Mouse (Mus musculus): ENCODE results near the gene Prr5. TPM values are rescaled to one million over a fixed set of nuclear protein-coding genes. Genes with fewer than 3 reads are reported as not detected.
A peak's percentile ranks its signal among the peaks of the same experiment; 100 is the strongest.

Gene Prr5
- polyA plus RNA-seq, 1 experiment from 2014 or later, result 12.1 TPM

GRCm38 (mm10) chr15:84662952-84663684 is 6.3 kb upstream of the Prr5 start:
- peak; percentile 88 for DNase-seq (ENCODE audit: low spot score)
- H3K4me2 ChIP-seq (replicated peaks; ENCODE audit: low read depth, low read length), result peak overlapping the region; percentile 80
- peaks cover 7% of the 10 kb centered on the region for H3K27me3 ChIP-seq (ENCODE audit: control insufficient read depth, insufficient read depth, low read length)
- no peaks in the 10 kb centered on the region for H3K9me3 ChIP-seq (ENCODE audit: control insufficient read depth, low read length)
- H3K4me1 ChIP-seq (replicated peaks; ENCODE audit: control insufficient read depth, insufficient read depth, low read length), result no peaks in the 10 kb centered on the region
- peak overlapping the region; percentile 44 for H3K9ac ChIP-seq (ENCODE audit: low read depth, low read length)
- peak; percentile 87 for ATAC-seq (ENCODE audit: low FRiP score)
- H3K36me3 ChIP-seq (ENCODE audit: control insufficient read depth, insufficient read depth, low read length), result no peaks in the 10 kb centered on the region
- under 1% methylated on average over 50 of the region's 56 CpGs for WGBS
- H3K27ac ChIP-seq (ENCODE audit: low read depth, low read length), result no peak overlapping the region
- peak overlapping the region; percentile 47 for H3K4me3 ChIP-seq (ENCODE audit: low read depth, low read length)

DNA sequence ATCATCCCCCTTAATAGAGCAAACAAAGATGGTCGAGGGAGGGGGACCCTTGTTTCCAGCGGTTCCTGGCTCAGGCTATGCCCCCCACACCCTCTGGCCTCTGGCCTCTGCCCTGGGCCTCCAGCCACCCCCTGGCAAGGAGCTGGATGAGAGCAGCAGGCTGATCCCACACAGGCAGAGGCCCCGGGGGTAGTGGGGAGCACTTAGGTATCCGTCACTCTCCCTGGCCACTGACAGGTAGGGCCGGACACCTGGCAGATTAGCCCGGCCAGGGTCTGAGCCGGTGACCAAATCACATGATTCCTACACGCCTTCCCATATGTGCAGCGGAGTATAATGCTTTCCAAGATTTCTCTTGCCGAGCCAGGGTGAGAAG is 5.7 kb upstream of the Prr5 start:
- Histone ChIP-seq H3K36me3 (ENCODE audit: control insufficient read depth, insufficient read depth, low read length) (no peaks in the 10 kb centered on the region), H3K9me3 (ENCODE audit: control insufficient read depth, low read length) (no peaks in the 10 kb centered on the region), H3K4me1 (replicated peaks; ENCODE audit: control insufficient read depth, insufficient read depth, low read length) (no peaks in the 10 kb centered on the region), H3K27ac (ENCODE audit: low read depth, low read length) (no peak overlapping the region), H3K4me3 (ENCODE audit: low read depth, low read length) (peak overlapping the region; percentile 47), H3K27me3 (ENCODE audit: control insufficient read depth, insufficient read depth, low read length) (peaks cover 7% of the 10 kb centered on the region), H3K9ac (ENCODE audit: low read depth, low read length) (peak overlapping the region; percentile 44; the same call in 1 of the 2 replicates), H3K4me2 (replicated peaks; ENCODE audit: low read depth, low read length) (peak overlapping the region; percentile 80)
- no peak for DNase-seq (ENCODE audit: low spot score)
- peak; percentile 34 for ATAC-seq (ENCODE audit: low FRiP score)
- WGBS, result 40% methylated on average over 10 of the region's 10 CpGs

DNA sequence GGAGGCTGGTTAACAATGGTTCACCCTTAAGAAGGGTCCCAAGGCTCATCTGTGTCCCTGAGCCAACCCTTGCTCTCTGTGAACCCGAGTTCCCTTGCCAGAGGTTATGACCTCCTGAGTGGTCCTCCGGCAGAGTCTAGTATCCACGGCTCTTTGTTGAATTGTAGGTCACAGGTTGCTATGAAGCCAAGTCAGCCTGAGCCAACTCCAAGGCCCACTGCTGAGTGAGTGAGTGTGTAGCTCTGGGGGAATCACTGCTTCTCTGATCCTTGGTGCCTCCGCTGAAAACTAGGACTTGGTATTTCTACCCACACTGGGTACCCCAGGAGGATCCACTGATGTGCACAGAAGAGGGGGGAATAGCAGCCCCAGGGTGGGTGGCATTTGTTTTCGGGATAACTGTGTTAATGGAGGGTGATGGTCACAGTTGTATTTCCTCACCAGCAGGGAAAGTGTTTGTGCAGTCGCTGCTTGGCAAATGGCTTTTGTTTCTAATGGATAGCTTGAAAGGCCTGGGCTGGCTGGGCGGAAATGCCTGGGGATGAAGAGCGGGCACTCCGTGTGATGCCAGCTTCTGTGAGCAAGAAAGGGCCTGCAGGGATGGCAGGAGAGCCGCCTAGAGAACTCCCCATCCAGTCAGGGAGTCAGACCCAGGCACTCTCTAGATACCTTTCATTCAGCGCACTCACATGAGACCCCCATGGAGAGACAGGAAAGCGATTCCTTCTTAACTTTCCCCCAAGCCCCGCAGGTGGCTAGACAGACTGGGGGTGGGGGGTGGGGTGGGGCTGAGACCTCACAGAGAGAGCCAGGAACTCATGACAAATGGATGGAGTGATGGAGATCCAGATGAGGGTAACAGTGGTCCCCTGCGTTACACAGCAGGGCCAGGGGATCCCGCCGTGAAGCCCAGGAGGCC is 4.6 kb upstream of the Prr5 start:
- Histone ChIP-seq H3K27ac (ENCODE audit: low read depth, low read length) (no peak overlapping the region), H3K9ac (ENCODE audit: low read depth, low read length) (no peak overlapping the region; the same call in 1 of the 2 replicates), H3K9me3 (ENCODE audit: control insufficient read depth, low read length) (no peaks in the 10 kb centered on the region), H3K4me3 (ENCODE audit: low read depth, low read length) (no peak overlapping the region), H3K4me2 (replicated peaks; ENCODE audit: low read depth, low read length) (no peak overlapping the region; the same call in 1 of the 2 replicates), H3K36me3 (ENCODE audit: control insufficient read depth, insufficient read depth, low read length) (no peaks in the 10 kb centered on the region), H3K4me1 (replicated peaks; ENCODE audit: control insufficient read depth, insufficient read depth, low read length) (no peaks in the 10 kb centered on the region), H3K27me3 (ENCODE audit: control insufficient read depth, insufficient read depth, low read length) (peaks cover 7% of the 10 kb centered on the region)
- 18% methylated on average over 16 of the region's 16 CpGs for WGBS
- DNase-seq (ENCODE audit: low spot score) (no peak), ATAC-seq (ENCODE audit: low FRiP score) (no peak)

GRCm38 (mm10) chr15:84665662-84666061 is 3.8 kb upstream of the Prr5 start:
- Histone ChIP-seq H3K9me3 (ENCODE audit: control insufficient read depth, low read length) (no peaks in the 10 kb centered on the region), H3K27ac (ENCODE audit: low read depth, low read length) (no peak overlapping the region), H3K4me2 (replicated peaks; ENCODE audit: low read depth, low read length) (no peak overlapping the region), H3K36me3 (ENCODE audit: control insufficient read depth, insufficient read depth, low read length) (no peaks in the 10 kb centered on the region), H3K9ac (ENCODE audit: low read depth, low read length) (no peak overlapping the region), H3K4me1 (replicated peaks; ENCODE audit: control insufficient read depth, insufficient read depth, low read length) (no peaks in the 10 kb centered on the region), H3K27me3 (ENCODE audit: control insufficient read depth, insufficient read depth, low read length) (peaks cover 7% of the 10 kb centered on the region), H3K4me3 (ENCODE audit: low read depth, low read length) (no peak overlapping the region)
- DNase-seq (ENCODE audit: low spot score) (no peak), ATAC-seq (ENCODE audit: low FRiP score) (no peak)
- WGBS, result 53% methylated on average over 9 of the region's 9 CpGs

- Histone ChIP-seq H3K4me3 (ENCODE audit: low read depth, low read length) (no peak overlapping the region), H3K9ac (ENCODE audit: low read depth, low read length) (no peak overlapping the region), H3K36me3 (ENCODE audit: control insufficient read depth, insufficient read depth, low read length) (no peaks in the 10 kb centered on the region), H3K9me3 (ENCODE audit: control insufficient read depth, low read length) (no peaks in the 10 kb centered on the region), H3K4me2 (replicated peaks; ENCODE audit: low read depth, low read length) (no peak overlapping the region), H3K27ac (ENCODE audit: low read depth, low read length) (no peak overlapping the region), H3K4me1 (replicated peaks; ENCODE audit: control insufficient read depth, insufficient read depth, low read length) (no peaks in the 10 kb centered on the region), H3K27me3 (ENCODE audit: control insufficient read depth, insufficient read depth, low read length) (peaks cover 7% of the 10 kb centered on the region)
- DNase-seq (ENCODE audit: low spot score) (no peak), ATAC-seq (ENCODE audit: low FRiP score) (no peak)
- 76% methylated on average over 4 of the region's 4 CpGs for WGBS
These were observed 3.4 kb upstream of the Prr5 start for GRCm38 (mm10) chr15:84666065-84666464.

- no peaks in the 10 kb centered on the region for H3K9me3 ChIP-seq (ENCODE audit: control insufficient read depth, low read length)
- H3K27me3 ChIP-seq (ENCODE audit: control insufficient read depth, insufficient read depth, low read length), result peaks cover 7% of the 10 kb centered on the region
- H3K9ac ChIP-seq (ENCODE audit: low read depth, low read length), result no peak overlapping the region
- ATAC-seq (ENCODE audit: low FRiP score), result no peak
- 76% methylated on average over 6 of the region's 6 CpGs for WGBS
- no peaks in the 10 kb centered on the region for H3K4me1 ChIP-seq (replicated peaks; ENCODE audit: control insufficient read depth, insufficient read depth, low read length)
- no peak overlapping the region for H3K4me3 ChIP-seq (ENCODE audit: low read depth, low read length)
- no peak for DNase-seq (ENCODE audit: low spot score)
- H3K27ac ChIP-seq (ENCODE audit: low read depth, low read length), result no peak overlapping the region
- H3K36me3 ChIP-seq (ENCODE audit: control insufficient read depth, insufficient read depth, low read length), result no peaks in the 10 kb centered on the region
- no peak overlapping the region for H3K4me2 ChIP-seq (replicated peaks; ENCODE audit: low read depth, low read length)
These were observed 1.8 kb upstream of the Prr5 start for GRCm38 (mm10) chr15:84667601-84668000.

DNA sequence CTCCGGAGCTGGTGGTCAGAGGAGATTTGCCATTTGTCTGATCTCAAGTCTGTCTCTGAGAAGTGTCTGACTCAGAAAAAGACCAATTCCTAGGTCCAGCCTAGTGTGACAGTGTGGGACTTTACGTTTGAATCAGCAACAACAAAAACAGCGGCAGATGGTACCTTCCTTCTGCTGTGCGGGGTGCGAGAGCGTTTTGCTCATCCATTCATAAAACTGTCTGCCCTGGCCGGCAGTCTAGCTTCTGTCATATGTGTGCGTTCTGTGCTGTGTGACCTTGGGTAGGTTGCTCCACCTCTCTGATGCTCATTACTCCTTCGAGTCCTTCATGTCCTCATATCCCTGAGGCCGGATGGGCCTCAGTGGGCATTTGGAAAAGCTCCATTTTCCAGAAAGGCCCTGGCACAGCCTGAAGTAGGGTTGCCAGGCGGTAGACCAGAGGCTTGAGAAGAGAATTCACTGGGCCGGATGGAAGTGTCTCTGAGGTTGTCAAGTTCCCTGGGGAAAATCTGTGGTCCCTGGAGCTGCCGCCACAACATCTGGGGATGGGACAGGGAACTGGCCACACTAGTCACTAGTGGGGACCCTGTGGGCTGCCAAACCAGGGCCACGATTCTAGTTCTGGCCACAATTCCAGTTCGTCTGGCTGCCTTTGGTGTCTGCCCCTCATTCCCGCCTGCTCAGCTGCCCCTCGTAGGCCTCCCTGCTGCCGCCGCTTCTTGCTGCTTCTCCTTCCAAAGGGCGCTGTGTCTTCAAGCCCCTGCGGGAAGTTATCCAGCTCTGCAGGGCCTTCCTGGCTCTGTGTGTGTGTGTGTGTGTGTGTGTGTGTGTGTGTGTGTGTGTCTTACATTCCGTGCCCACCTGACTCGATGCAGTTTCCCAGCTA is 594 bp downstream of the Prr5 start:
- no peaks in the 10 kb centered on the region for H3K4me1 ChIP-seq (replicated peaks; ENCODE audit: control insufficient read depth, insufficient read depth, low read length)
- no peak for ATAC-seq (ENCODE audit: low FRiP score)
- DNase-seq (ENCODE audit: low spot score), result no peak
- WGBS, result 84% methylated on average over 23 of the region's 23 CpGs
- 0 out of 2 replicates have a peak, but pooled peaks cover 2% of the 10 kb centered on the region for H3K27me3 ChIP-seq (ENCODE audit: control insufficient read depth, insufficient read depth, low read length)
- H3K4me3 ChIP-seq (ENCODE audit: low read depth, low read length), result no peak overlapping the region
- H3K27ac ChIP-seq (ENCODE audit: low read depth, low read length), result no peak overlapping the region
- no peak overlapping the region for H3K4me2 ChIP-seq (replicated peaks; ENCODE audit: low read depth, low read length)
- H3K9ac ChIP-seq (ENCODE audit: low read depth, low read length), result no peak overlapping the region
- no peaks in the 10 kb centered on the region for H3K9me3 ChIP-seq (ENCODE audit: control insufficient read depth, low read length)
- H3K36me3 ChIP-seq (ENCODE audit: control insufficient read depth, insufficient read depth, low read length), result no peaks in the 10 kb centered on the region

DNA sequence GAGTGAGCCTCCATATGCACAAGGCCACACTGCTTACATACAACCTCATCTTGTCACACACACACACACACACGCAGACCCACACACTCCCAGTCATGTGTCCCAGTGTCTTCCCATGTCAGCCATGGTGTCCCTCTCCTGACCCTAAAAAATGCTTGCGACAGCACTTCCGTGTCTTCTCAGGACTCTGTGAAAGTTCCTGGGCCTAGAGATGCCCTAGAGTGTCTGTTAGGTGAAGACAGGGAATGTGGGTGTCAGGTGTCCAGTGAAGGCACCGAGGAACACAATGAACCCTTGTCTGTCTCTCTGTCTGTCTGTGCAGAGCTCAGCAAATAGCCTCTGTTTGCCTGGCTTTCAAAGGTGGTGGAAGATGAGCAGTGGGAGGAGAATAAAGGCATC is 1.2 kb downstream of the Prr5 start:
- DNase-seq (ENCODE audit: low spot score) (no peak), ATAC-seq (ENCODE audit: low FRiP score) (no peak)
- Histone ChIP-seq H3K27ac (ENCODE audit: low read depth, low read length) (no peak overlapping the region), H3K9me3 (ENCODE audit: control insufficient read depth, low read length) (no peaks in the 10 kb centered on the region), H3K27me3 (ENCODE audit: control insufficient read depth, insufficient read depth, low read length) (no peaks in the 10 kb centered on the region), H3K4me2 (replicated peaks; ENCODE audit: low read depth, low read length) (no peak overlapping the region), H3K9ac (ENCODE audit: low read depth, low read length) (no peak overlapping the region), H3K4me1 (replicated peaks; ENCODE audit: control insufficient read depth, insufficient read depth, low read length) (no peaks in the 10 kb centered on the region), H3K4me3 (ENCODE audit: low read depth, low read length) (no peak overlapping the region), H3K36me3 (ENCODE audit: control insufficient read depth, insufficient read depth, low read length) (no peaks in the 10 kb centered on the region)
- 75% methylated on average over 4 of the region's 4 CpGs for WGBS
